Mouse (Mus musculus): ENCODE measurements around the gene Dop1b. TPM values are rescaled to one million over a fixed set of nuclear protein-coding genes. Genes with fewer than 3 reads are reported as not detected.

The Dop1b gene
- polyA plus RNA-seq, 1 experiment, result 63.3 TPM

DNA sequence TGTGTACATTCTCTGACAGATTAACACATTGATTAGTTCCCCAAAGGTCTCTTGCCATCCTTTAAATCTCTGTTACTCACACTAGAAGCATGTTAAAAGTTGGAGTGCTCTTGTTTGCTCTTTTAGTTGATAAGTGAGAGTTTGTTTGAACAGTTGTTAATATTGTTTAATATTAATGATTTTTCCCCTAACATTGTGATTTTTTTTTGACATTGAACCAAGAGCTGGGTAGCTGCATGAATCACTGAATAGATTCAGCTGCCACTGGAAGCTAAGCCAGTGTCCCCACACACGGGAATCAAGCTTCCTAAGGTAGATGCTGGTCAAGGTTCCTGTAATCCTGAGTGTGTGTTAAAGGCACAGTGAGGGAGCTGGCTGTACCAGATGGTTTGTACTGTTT is 31.2 kb downstream of the Dop1b start:
- no peak for DNase-seq (ENCODE audit: low read depth)
- TF ChIP-seq CTCF (IDR thresholded peaks at IDR 0.05; ENCODE audit: borderline replicate concordance, extremely low read depth, insufficient read depth, insufficient read length) (no peak), POLR2A (IDR thresholded peaks at IDR 0.05; ENCODE audit: borderline replicate concordance, extremely low read depth, insufficient read depth, insufficient read length, poor library complexity, severe bottlenecking) (no peak)

DNA sequence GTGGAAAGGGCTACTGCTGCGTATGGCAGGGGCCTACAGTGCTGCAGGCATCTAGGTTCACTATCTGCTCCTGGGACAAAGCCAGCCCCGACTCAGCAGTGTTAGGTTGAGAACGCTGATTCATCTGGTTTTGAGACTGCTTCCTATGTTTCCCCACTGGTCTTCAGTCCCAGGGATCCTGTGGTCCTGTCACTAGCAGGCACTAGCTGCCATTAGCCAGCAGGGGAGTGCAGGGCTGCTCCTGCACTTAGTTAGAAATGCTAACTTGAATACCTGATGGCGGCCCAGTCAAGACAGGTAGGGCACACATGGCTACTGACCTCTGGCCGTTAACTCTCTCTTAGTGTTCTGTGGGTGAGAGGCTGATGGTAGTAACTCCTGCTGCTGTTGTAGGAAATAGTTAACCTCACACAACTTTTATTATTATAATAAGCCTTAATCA is 32.4 kb downstream of the Dop1b start:
- no peak for DNase-seq (ENCODE audit: low read depth)
- TF ChIP-seq CTCF (IDR thresholded peaks at IDR 0.05; ENCODE audit: borderline replicate concordance, extremely low read depth, insufficient read depth, insufficient read length), result no peak
- no peak for TF ChIP-seq POLR2A (IDR thresholded peaks at IDR 0.05; ENCODE audit: borderline replicate concordance, extremely low read depth, insufficient read depth, insufficient read length, poor library complexity, severe bottlenecking)

DNA sequence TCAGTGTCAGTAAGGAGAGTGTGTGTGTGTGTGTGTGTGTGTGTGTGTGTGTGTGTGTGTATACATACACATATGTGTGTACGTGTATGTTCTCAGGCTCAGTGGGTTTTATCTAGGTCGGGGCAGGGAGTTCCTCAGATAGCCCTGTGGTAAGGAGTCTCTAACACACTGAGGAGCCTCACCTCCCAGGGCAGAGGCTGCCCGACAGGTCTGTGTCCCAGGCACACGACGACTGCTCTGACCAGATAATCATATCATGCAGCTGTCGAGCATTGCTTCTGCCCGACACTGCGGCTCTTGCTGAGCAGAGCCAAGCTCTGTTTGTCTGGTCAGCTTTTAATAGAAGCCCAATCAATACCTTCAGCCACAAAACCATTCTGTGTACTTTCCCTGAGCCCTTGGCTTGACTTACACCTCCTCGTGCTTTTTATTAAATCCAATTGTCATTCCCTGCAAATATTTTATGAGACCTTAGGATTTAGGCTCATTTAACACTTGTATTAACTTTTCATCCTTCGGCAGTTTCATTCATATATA is 33.2 kb downstream of the Dop1b start:
- no peak for DNase-seq (ENCODE audit: low read depth)
- TF ChIP-seq POLR2A (IDR thresholded peaks at IDR 0.05; ENCODE audit: borderline replicate concordance, extremely low read depth, insufficient read depth, insufficient read length, poor library complexity, severe bottlenecking), result no peak
- TF ChIP-seq CTCF (IDR thresholded peaks at IDR 0.05; ENCODE audit: borderline replicate concordance, extremely low read depth, insufficient read depth, insufficient read length), result no peak

DNA sequence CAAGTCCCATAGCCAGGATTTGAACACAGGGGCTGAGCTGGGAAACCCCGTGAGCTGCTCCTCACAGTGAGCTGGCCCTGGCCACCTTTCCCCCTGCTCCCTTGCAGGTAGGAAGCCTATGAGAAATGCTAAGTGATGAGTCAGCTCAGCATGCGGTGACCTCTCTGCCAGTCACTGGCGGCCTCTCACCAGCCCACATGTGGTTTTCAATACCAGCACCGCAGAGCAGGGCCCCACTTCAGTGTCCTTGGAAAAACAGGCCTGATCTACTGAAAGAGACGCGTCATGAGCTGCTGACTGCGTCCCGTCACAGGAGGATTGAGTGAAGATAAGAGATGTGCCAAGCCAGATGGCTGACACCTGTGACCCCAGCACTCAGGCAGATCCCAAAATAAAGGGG is 34.7 kb downstream of the Dop1b start:
- TF ChIP-seq POLR2A (IDR thresholded peaks at IDR 0.05; ENCODE audit: borderline replicate concordance, extremely low read depth, insufficient read depth, insufficient read length, poor library complexity, severe bottlenecking) (no peak), CTCF (IDR thresholded peaks at IDR 0.05; ENCODE audit: borderline replicate concordance, extremely low read depth, insufficient read depth, insufficient read length) (no peak)
- no peak for DNase-seq (ENCODE audit: low read depth)

DNA sequence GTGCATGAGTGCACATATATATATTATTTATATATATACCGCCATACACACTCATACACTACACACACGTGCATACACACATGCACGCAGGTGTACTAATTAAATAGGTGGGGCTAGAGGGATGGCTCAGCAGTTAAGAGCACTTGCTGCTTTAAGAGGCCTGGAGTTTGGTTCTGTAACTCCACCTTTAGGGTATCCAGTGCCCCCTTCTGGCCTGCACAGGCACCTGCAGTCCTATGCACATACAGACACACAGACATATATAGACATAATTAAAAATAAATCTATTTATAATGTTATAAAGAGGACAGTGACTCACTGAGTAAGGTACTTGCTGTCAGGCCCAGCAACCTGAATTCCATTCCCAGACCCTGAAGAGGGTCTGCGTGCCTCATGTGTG is 35.3 kb downstream of the Dop1b start:
- DNase-seq (ENCODE audit: low read depth), result no peak
- TF ChIP-seq POLR2A (IDR thresholded peaks at IDR 0.05; ENCODE audit: borderline replicate concordance, extremely low read depth, insufficient read depth, insufficient read length, poor library complexity, severe bottlenecking), result no peak
- peak; percentile 18; the same call in 1 of the 2 replicates for TF ChIP-seq CTCF (IDR thresholded peaks at IDR 0.05; ENCODE audit: borderline replicate concordance, extremely low read depth, insufficient read depth, insufficient read length)

DNA sequence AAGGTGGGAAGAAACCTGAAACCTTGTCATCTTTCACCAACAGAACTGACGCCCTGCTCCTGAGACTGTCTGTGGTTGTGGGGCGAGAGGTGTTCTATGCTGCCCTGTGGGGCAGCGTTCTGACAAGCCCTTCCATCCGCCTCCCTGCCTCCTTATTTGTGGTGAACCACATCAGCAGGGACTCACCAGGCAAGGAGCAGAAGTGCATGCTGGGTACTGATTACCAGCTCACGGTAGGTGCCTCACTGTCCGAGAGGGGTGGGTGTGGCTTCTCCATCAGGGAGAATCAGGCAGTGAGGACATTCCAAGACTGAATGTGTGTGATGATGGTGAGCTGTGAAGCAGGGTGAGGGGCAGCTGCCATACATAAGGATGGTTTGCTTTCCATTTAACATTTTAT is 35.7 kb downstream of the Dop1b start:
- TF ChIP-seq POLR2A (IDR thresholded peaks at IDR 0.05; ENCODE audit: borderline replicate concordance, extremely low read depth, insufficient read depth, insufficient read length, poor library complexity, severe bottlenecking) (no peak), CTCF (IDR thresholded peaks at IDR 0.05; ENCODE audit: borderline replicate concordance, extremely low read depth, insufficient read depth, insufficient read length) (no peak)
- no peak for DNase-seq (ENCODE audit: low read depth)

DNA sequence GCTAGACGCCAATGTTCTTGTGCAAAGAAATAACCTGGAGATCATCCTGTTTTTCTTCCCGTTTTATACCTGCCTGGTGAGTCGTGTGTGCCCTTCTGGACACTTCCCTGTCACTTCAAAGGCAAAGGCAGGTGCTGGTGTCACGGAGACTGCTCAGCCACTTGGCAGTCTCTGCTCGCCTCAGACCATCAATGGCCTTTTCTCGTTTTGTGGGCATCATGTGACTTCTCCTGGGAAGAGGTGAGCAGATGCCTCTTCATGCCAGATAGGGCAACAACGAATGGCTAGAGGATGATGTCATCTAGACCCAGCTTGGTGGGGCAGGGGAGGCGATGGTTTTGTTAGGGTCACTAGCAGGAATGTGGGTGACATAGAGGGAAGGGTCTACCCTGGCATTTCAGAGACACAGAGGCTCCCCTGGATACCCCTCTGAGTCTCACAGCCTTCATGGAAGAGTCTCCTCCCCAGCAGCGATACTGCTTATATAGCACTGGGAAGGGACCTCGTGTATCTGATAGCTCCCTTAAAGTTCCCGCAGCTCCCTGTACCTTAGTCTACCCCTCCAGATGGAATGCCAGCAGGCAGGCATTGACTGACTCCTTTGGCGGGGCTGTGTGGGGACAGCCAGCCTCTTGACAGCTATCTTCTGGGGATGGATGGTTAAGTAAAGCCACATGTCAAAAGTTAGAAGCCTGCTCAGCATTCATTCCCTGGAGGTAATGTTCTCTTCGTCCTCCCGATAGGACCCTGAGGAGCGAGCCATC is 37.6 kb downstream of the Dop1b start:
- TF ChIP-seq POLR2A (IDR thresholded peaks at IDR 0.05; ENCODE audit: borderline replicate concordance, extremely low read depth, insufficient read depth, insufficient read length, poor library complexity, severe bottlenecking) (no peak), CTCF (IDR thresholded peaks at IDR 0.05; ENCODE audit: borderline replicate concordance, extremely low read depth, insufficient read depth, insufficient read length) (no peak)
- DNase-seq (ENCODE audit: low read depth), result no peak

DNA sequence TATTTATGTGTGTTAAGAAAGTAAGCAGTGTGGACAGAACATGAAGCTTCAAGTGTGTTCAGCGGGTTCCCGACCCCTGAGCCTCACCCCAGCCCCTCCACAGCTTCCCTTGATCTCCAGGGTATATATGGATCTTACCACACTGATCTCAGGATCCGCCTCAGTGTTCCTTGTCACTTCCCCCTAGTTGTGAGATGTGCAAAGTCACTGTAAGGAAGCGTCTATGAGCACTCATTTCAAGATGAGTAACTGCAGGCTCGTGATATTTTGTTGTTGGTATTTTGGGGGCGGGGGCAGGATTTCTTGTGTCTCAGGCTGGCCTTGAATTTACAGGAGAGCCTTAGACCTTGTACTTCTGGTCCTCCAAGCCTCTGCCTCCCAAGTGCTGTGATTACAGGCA is 38.8 kb downstream of the Dop1b start:
- DNase-seq (ENCODE audit: low read depth), result no peak
- no peak for TF ChIP-seq POLR2A (IDR thresholded peaks at IDR 0.05; ENCODE audit: borderline replicate concordance, extremely low read depth, insufficient read depth, insufficient read length, poor library complexity, severe bottlenecking)
- TF ChIP-seq CTCF (IDR thresholded peaks at IDR 0.05; ENCODE audit: borderline replicate concordance, extremely low read depth, insufficient read depth, insufficient read length), result no peak

DNA sequence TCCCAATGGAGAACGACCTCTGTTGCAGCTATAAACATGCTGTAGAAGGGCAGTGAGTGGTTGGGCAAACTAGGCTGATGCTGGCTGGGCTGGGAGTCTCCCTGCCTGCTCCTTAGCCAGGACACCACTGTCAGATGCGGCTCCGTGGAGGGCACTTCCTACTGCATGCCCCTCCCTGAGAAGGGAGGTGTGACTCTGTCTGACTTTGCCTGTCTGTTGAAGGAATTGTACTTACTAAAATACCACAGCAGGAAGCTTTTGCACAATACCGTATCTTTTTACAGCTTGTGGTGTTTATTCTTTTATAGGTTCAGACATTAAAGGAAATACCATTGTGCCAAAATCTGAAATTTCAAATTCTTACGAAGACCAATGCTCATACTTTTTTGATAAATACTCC is 40.1 kb downstream of the Dop1b start:
- no peak for TF ChIP-seq POLR2A (IDR thresholded peaks at IDR 0.05; ENCODE audit: borderline replicate concordance, extremely low read depth, insufficient read depth, insufficient read length, poor library complexity, severe bottlenecking)
- no peak for TF ChIP-seq CTCF (IDR thresholded peaks at IDR 0.05; ENCODE audit: borderline replicate concordance, extremely low read depth, insufficient read depth, insufficient read length)
- DNase-seq (ENCODE audit: low read depth), result no peak

DNA sequence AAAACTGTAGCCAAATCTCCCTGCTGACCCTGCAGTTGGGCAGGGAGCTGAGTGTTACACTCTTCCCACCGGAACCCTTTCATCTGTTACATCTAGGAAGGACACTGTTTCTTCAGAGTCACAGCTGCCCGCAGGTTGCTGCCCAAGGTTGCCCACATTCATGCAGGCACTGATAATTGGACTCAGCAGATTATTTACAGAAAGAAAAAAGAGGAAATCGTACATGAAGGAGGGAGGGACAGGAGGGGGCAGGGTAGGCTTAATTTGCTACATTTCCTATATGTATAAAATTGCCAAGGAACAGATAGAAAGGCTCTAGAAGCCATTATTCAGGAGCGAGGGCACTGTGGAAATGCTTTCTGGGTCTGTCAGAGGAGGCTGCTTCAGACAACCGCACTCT is 44.9 kb downstream of the Dop1b start:
- TF ChIP-seq CTCF (IDR thresholded peaks at IDR 0.05; ENCODE audit: borderline replicate concordance, extremely low read depth, insufficient read depth, insufficient read length) (no peak), POLR2A (IDR thresholded peaks at IDR 0.05; ENCODE audit: borderline replicate concordance, extremely low read depth, insufficient read depth, insufficient read length, poor library complexity, severe bottlenecking) (no peak)
- DNase-seq (ENCODE audit: low read depth), result no peak

DNA sequence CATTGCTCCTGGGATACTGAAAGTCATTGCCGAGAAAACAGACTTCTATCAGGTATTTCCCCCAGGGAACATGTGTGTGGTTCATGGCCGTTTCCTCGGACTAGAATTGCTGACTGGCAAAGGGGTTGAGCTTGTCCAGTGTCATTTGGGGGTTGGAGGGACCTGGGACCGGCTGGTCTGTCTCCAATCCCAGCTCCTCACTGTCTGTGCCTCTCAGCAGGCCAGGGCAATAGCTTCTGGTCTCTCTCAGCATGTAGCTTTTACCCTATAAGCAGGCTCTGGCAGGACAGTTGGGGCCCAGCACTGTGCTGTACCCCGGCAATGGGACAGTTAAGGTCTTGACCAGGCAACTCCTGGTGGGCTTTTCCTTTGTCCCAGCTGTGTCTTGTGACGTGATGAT is 51.7 kb downstream of the Dop1b start:
- no peak for DNase-seq (ENCODE audit: low read depth)
- no peak for TF ChIP-seq CTCF (IDR thresholded peaks at IDR 0.05; ENCODE audit: borderline replicate concordance, extremely low read depth, insufficient read depth, insufficient read length)
- TF ChIP-seq POLR2A (IDR thresholded peaks at IDR 0.05; ENCODE audit: borderline replicate concordance, extremely low read depth, insufficient read depth, insufficient read length, poor library complexity, severe bottlenecking), result no peak

DNA sequence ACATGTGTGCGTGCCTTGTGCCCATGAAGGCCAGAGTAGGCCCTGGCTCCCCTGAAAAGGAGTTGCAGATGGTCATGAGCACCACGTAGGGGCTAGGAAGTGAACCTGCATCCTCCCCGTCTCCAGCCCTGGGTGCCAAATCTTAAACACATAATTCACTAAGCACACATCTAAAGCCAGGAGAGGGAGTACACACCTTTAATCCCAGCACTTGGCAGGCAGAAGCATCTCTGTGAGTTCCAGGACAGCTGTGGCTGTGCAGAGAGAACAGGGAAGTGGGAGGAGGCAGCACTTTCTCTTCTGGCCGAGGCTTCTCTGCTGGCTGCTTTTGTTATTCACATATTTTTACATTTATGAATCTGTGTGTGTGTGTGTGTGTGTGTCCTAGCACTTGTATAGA is 52.9 kb downstream of the Dop1b start:
- DNase-seq (ENCODE audit: low read depth), result no peak
- TF ChIP-seq POLR2A (IDR thresholded peaks at IDR 0.05; ENCODE audit: borderline replicate concordance, extremely low read depth, insufficient read depth, insufficient read length, poor library complexity, severe bottlenecking), result no peak
- no peak for TF ChIP-seq CTCF (IDR thresholded peaks at IDR 0.05; ENCODE audit: borderline replicate concordance, extremely low read depth, insufficient read depth, insufficient read length)
